Mouse (Mus musculus) right cerebral cortex, postnatal 10 days (tissue): Measurements from ENCODE around the gene Ank2.
"Not testable (repeated sequence)": the region's sequence is repeated elsewhere in the genome, so short reads cannot be mapped to it uniquely, and the experiment has no call there.

Source experiments
- DNase-seq, 2 experiments: peaks; one replicate each; pipeline ENCODE4 v3.0.0; 2021; ENCODE audit warnings: low spot score in 2 of 2

Ank2 gene

DNA sequence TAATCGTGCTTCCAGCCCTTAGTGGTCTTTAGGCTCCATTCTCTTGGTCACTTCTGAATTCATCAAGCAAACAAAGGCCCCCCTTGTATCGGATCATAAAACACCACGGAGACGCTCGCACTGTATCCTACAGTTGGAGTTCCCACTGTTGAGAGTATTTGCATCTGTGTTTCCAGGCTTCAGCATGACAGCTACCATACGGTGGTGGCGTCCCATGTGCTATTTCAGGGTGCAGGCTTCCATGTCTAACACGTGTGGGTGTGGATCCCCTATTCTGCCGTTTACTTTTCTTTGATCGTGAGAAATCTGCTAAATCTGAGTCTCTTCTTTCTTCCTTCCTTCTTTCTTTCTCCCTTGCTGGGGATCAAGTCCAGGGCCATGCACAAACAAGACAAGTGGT is 14.0 kb downstream of the Ank2 start:
- DNase-seq: peak; percentile 60 to 81

DNA sequence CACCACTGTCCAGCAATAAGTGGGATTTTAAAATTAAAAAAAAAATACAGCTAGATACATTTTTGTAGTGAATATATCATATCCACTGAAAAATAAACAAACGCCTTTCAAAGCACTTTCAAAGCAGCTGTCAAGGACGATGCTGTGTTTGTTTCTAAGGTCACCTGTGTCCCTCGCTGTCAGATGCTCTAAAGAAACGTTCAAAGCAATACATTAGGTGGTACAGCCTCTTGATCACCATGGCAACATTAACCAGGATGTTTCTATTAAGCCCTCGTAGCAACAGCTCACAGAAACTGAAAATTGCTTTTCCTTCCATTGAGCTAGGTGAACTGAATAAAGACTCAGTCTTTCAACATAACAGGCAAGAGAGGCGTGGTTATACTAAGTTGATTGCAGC is 17.5 kb downstream of the Ank2 start:
- no peak for DNase-seq

DNA sequence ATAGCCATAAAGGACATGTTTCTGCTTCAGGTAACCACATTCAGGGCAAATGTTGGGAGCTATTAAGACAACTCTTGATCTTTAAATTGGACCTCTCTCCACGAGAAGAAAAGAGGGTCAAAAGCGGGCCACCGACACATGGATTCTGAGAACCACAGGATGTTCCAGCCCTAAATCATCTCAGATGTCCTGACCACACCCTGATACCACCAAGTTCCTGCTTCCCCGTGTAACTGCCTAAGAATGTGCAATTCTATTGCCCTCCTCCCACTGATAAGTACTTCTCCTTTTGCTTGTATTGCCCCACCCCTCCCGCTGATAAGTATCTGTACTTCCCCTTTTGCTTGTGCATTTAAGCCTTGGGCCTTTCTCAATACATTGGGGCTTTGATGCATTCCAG is 18.8 kb downstream of the Ank2 start:
- DNase-seq: not testable (repeated sequence)

GRCm38 (mm10) chr3:127474115-127474514 is 25.0 kb downstream of the Ank2 start:
- DNase-seq: no peak

GRCm38 (mm10) chr3:127469164-127469752 is 29.9 kb downstream of the Ank2 start:
- DNase-seq: no peak

GRCm38 (mm10) chr3:127468569-127468968 is 30.6 kb downstream of the Ank2 start:
- DNase-seq: no peak

GRCm38 (mm10) chr3:127463816-127464480 is 35.2 kb downstream of the Ank2 start:
- DNase-seq: no peak

DNA sequence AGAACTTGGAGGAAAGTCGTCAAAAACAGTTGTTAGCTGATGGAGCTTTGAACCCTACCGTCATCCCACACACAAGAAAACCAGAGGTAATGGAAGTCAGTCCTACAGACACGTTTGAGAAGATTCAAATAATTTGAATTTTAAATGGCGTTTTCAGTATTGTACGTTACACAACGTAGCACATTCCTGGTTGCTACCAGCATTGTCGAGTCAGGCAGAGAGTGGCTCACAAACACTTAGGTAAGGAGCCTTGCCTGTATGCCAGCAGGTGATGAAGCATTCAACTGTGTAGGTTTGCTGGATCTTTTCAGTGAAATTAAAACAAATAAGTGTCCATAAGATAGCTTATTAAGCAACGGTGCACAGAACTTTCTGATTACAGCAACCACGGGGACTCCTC is 36.0 kb downstream of the Ank2 start:
- DNase-seq: no peak

DNA sequence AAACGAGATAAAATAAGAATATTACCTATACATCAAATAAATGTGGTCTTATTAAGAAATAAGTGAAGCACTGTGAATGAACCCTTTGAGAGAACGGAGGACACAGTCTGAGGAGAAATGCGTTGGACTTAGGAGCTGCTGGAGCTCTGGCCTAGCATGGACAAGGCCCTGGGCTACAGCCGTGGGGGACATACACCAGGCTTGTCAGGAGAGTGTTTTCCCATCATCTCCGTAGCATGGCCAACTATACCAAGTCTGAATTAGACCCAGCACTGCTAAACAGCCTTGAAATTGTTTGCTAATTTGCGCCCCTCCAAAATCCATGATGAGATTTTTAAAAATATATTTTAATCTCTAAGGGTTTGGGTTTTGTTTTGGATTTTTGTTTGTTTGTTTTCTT is 36.7 kb downstream of the Ank2 start:
- DNase-seq: no peak

- DNase-seq: no peak
Observed at GRCm38 (mm10) chr3:127460891-127461437, 38.2 kb downstream of the Ank2 start.

GRCm38 (mm10) chr3:127459858-127460257 is 39.3 kb downstream of the Ank2 start:
- no peak for DNase-seq

- DNase-seq: no peak
Observed at GRCm38 (mm10) chr3:127458925-127459324, 40.2 kb downstream of the Ank2 start.

- DNase-seq: no peak
Observed at GRCm38 (mm10) chr3:127458420-127458798, 40.7 kb downstream of the Ank2 start.

DNA sequence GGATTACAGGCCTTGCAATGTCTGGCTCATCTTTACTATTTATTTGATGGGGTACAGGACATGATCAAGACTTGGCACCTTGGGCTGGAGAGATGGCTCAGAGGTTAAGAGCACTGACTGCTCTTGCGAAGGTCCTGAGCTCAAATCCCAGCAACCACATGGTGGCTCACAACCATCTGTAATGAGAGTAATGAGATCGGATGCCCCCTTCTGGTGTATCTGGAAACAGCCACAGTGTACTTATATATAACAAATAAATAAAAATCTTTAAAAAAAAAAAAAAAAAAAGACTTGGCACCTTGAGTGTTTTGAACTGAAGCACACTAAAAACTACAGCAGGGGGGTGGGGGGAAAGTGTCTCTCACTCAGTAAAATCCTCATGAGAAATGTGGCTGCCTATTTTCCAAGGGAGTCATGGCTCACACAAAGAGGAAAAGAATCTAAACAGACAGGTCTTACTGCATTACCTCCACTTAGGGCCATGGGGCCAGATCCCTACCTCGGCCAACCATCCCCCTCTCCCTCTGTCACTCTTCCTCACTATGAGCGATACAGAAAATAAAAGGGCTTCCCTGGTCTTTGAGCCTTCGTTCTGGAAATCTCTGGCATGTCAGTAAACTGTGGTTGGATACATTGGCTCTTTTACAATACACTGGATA is 41.3 kb downstream of the Ank2 start:
- DNase-seq: no peak

GRCm38 (mm10) chr3:127453738-127454137 is 45.4 kb downstream of the Ank2 start:
- no peak for DNase-seq

DNA sequence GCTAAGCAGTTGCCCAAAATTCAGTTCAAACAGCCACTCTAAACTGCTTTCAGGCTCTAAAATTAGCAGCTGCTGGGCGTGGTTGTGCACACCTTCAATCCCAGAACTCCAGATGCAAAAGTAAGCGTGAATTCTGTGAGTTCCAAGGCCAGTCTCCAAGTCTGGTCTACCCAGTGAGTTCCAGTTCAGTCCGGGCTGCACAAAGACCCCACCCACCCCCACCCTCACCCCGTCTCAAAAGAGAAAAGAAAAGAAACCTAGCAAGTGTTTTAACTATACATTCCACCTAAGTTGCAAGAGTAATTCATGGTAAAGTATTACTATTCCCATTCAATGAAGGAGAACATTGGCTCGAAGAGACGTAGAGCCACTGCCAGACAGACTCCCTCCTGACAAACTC is 45.9 kb downstream of the Ank2 start:
- DNase-seq: no peak

DNA sequence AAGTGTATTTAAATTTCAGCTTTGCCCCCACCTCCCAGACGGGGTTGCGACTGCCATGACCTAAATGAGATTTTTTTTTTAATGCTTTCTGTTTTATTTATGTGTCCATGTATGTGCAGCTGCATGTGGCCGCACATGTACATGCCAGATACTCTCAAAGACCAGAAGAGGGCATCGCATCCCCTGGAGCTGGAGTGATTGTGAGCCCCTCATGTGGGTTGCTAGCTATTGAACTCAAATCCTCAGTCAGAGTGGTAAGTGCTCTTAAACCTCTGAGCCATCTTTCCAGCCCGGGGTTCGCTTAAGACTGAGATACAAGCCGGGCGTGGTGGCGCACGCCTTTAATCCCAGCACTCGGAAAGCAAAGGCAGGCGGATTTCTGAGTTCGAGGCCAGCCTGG is 46.9 kb downstream of the Ank2 start:
- no peak for DNase-seq

GRCm38 (mm10) chr3:127451741-127452140 is 47.4 kb downstream of the Ank2 start:
- no peak for DNase-seq

DNA sequence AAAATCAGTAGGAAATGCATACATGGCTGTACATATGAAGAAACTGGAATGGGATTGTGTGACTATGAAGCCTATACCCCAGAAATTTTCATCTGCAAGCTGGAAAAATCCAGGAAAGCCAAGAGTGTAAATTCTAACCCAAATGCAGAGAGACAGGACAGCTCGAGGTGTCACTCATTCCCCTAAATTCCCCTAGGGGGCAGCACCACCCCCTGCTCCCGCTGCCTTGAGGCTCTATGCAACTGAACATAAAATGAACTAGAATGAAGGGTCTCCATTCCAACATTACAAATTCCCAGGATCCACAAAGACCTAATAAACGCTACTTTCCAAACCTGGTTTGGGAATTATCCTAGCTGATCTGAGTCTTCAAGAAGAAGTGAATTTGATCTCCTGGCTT is 48.1 kb downstream of the Ank2 start:
- DNase-seq: peak in 1 of 2 experiments; percentile 64

GRCm38 (mm10) chr3:127446173-127446572 is 53.0 kb downstream of the Ank2 start:
- peak; percentile 60 to 80 for DNase-seq

GRCm38 (mm10) chr3:127433291-127433690 is 65.9 kb downstream of the Ank2 start:
- no peak for DNase-seq

GRCm38 (mm10) chr3:127429866-127430265 is 69.3 kb downstream of the Ank2 start:
- peak; percentile 45 to 61 for DNase-seq

- no peak for DNase-seq
Observed at GRCm38 (mm10) chr3:127428527-127428926, 70.6 kb downstream of the Ank2 start.
